Mouse (Mus musculus): ENCODE results near the gene Mapk9.

Gene Mapk9

DNA sequence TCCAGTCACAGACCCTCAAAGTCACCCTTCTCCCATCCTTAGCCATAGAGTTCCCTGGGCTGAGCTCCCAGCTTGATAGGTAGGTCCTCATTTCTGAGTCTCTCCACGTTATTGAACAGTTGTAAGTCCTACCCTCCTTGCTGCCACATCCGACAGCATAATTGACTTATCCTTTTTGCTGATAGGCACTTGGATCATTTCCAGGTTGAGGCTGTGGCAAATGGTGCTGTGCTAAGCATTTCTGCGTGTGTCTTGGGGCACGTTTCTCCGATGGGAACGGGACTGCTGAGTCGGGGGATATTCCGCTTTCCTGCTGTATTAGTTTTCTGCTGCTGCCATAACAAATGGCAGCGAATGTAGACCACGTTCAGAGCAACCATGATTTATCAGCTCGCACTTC, 47.3 kb downstream of the Mapk9 start:
- no peak for DNase-seq (ENCODE audit: extremely low spot score)

DNA sequence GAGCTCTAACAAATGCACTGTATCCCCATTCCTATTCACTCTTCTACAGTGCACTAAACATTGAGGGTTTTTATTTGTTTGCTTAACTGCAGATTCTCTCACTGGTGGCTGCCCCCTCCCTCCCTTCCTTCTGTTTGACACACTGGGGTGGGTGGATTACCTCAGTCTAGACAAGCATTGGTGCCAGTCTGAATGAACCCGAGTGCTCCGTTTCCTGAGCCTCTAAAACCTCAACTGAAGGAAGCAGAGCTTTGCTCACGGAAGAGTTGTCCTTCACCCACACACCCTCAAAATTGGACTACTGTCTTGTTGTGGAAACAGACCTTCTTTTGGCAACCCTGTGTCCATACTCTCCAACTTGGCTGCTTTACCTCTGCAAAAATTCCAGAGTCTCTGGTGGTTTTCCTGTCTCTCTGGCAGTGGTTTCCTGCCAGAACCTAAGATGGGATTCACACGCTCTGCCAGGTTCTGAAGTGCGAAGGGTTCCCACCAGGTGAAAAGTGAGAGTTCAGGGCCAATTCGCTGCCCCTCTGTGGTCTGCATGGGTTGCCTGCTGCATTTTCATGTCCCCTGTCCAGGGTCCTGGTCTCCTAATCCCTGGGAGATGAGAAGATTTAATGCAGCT, 49.5 kb downstream of the Mapk9 start:
- no peak for DNase-seq (ENCODE audit: extremely low spot score)

DNA sequence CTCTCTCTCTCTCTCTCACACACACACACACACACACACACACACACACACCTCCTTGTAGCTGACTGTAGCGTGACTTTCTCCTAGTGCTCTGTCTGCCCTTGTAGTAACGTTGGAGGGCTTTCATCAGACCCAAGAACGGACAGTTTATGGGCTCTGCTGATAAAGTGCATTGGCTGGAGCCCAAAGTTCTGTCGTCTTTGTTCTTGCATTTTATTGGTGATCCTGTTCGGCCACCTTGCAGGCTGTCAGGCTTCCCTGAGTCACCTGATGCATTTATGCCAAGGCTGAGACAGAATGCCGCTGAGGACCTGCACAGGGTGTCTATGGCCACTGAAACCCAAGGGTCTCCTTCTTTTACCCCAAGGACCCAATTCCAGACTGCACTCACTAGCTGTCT, 53.5 kb downstream of the Mapk9 start:
- DNase-seq (ENCODE audit: extremely low spot score), result no peak

DNA sequence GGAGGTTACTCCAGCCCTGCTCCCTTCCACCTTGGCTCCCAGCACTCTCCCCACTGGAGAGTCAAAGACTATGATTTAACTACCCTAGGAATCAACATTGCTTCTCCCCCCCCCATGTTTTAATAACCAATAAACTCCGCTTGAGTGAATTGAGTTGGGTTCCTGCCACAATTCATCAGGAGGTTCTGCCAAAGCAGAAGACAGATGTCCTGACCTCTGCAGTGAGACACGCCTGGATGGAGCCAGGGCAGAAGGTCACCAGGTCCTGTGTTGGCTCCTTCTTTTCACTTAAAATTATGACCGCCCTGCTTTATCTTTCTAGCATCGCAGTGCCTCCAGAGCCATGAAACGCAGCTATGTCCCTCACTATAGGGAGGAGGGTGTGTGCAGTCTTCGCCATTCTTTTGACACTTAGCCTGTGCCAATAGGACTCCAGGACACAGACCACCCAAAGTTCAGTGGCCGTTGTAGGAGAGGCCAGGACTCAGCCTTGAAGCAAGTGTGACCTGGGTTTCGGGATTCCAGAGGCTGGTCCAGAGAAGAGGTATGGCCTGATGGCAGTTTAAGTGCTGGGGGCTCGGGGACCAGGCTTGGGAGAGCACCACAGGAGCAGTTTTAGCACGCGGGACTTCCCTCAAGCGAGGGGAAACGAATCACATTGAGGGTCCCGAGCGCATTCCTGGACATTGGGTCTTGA, 54.6 kb downstream of the Mapk9 start:
- no peak for DNase-seq (ENCODE audit: extremely low spot score)

DNA sequence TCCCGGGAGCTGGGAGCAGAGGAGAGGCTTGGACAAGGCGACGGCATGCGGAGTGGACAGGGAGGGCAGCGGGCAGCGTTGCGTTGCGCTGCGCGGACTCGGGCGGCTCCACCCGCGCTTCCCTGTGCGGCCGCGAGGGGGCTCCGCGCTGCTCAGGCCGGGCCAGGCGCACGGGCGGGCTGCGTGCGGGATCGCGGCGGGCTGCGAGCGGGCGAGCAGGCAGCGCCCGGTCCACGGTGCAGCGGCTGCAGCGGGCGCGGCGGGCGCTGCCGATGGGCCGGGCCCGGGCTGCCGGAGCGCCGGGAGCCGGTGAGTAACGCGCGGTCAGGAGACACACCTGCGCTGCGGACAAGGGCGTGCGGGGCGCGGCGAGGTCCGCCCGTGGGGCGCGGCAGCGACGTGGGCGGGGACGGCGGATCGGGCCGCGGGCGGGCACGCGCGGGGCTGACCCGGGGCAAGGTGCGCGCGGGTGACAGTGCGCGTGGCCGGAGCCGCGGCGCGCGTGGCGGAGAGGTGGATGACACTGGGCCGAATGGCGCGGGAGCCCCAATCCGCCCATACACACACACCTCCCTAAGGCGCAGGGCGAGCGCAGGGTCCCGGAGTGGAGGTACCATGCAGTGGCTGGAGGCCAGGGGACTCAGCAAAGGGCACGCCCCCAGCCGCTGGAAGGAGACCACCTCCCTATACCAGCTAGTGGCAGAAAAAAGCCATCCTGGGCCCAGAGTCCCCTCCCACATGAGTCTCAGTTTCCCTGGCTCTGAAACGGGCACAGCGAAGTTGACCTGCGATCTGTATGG, 55.3 kb downstream of the Mapk9 start, which contains the start of gene Rasgef1c:
Gene Rasgef1c (plus strand): TSS at position 177 of the 800 bp plus-strand sequence.
- DNase-seq (ENCODE audit: extremely low spot score), result peak; percentile 72

DNA sequence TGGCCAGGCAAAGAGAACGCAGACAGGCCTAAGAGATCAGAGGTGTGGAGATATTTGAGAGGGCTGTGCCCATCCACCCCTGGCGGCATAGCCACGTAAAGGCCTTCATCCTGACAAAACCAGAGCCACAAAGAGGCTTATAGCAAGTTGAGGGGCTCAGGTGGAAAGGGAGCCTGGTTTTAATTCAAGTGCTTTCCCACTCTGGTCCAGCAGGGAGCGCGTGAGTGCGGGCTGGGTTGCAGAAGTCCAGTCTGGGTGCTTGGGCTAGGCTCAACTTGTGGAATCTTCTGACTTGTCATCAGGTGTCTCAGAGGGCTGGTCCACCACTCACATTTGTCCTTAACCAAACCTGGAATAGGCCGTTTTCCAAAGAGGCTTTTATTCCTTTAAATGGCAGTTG, 56.8 kb downstream of the Mapk9 start:
- DNase-seq (ENCODE audit: extremely low spot score), result peak; percentile 52

DNA sequence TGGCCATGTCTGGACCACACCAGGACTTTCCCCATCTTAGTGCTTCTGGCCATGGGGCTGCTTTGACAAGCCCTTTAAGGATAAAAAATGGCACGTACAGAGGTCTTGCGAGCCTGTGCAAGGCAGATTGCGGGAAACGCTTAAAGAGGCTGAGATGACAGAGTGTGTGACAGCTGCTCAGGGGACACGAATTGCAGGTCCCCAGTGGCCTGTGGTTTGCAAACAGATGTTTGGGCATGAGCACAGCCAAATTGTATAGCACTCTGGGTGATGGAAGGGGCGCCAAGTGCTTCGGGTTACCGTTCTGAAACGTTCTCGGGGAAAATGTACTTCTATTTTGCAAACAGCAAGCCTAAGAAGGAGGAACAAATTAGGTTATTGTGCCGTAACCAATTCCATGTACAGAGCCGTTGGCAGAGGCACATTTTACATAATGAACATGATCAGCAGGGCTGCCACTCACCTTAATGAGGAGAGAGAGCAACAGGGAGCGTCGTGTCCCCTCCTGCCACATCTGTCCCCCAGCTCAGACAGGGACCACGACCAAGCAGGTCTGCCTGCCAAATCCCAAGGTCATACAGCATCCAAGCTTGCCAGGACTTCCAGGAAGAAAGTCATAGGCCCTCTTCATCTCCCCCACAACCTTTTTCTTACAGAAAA, 72.1 kb downstream of the Mapk9 start:
- no peak for DNase-seq (ENCODE audit: extremely low spot score)

DNA sequence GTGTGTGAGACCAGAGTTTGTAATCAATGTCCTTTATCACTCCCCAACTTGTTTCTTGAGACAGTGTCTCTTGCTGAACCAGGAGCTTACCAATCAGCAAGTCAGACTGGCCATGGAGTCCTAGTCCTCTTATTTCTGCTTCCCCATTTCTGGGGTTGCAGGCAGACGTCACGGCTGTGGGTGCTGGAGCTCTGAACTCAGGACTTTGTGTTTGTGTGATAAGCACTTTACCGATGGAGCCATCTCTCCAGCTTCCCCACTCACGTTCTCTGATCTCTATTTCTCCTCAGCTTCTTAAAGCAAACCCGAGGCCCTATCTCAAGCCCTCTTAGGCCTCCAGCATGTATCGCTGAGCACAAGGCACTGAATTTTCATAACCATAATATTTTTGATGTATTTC, 72.8 kb downstream of the Mapk9 start:
- DNase-seq (ENCODE audit: extremely low spot score), result no peak

DNA sequence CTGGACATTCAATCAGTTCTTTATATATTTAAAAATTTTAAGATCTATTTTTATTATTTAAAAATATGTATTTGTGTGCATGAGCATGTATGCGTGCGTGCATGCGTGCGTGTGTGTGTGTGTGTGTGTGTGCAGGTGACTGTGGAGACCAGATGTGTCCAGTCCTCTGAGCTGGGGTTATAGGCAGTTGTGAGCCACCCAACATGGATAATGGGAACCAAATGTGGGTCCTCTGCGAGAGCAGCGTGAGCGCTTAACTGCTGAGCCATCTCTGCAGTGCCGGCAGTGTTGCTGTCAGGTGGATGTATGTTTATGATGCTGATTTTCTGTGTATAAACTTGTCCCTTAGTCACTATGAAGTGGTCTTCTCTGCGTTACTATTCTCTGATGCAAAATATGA, 77.0 kb downstream of the Mapk9 start:
- DNase-seq (ENCODE audit: extremely low spot score), result no peak

DNA sequence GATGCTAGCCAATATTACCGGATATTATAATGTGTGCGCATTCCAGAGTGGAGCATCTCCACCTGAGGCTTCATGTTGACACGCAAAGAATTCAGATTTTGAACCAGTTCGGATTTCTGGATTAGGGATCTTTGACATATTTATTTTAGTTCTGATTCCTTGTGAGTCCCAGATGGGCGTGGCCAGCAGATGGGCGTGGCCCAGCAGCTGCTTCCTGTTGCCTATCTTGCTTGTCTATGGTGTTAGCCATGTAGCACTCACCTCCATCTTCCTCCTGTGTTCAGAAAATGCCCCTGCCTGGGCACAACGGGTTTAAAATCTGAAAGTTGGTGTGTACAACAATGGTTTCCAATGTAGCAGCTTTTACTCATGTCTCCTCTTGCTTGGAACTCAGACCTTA, 79.6 kb downstream of the Mapk9 start:
- DNase-seq (ENCODE audit: extremely low spot score), result no peak

DNA sequence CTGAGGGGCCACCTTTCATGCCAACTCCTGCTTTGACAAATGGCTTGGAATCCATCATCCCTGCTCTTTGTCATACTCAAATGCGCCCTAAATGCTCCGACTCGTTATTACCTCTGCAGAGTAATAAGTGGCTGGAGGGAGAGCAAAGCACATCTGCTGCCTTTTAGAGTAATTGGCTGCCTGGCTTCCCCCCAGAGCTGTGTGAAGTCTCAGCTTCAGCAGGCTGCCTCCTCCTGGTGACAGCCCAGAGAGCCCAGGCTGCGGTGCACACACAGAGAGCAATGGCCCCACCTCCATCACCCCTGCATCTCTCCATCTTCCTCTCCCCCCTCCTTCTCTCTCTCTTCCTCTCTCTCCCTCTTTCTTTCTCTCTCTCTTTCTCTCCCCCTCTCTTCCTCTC, 80.6 kb downstream of the Mapk9 start:
- no peak for DNase-seq (ENCODE audit: extremely low spot score)

DNA sequence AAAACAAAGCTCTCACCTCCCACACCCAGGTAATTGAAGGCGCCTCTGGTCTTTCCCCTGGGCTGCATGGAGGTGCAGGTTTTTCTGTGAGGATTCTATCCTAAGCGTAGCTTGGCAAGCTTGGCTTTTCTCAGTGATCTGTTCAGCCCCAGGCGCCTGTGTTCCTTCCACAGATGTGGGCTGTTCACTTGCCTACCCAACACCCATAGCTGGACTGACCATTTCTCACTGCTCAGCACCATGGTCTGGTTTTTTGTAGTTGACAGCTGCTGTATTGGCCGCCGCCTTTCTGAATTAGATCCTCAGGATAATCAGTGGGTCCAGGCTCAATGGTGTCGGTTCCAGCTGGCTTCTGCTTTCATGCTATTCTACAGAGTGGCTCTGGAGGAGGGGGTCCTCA, 81.1 kb downstream of the Mapk9 start:
- no peak for DNase-seq (ENCODE audit: extremely low spot score)

DNA sequence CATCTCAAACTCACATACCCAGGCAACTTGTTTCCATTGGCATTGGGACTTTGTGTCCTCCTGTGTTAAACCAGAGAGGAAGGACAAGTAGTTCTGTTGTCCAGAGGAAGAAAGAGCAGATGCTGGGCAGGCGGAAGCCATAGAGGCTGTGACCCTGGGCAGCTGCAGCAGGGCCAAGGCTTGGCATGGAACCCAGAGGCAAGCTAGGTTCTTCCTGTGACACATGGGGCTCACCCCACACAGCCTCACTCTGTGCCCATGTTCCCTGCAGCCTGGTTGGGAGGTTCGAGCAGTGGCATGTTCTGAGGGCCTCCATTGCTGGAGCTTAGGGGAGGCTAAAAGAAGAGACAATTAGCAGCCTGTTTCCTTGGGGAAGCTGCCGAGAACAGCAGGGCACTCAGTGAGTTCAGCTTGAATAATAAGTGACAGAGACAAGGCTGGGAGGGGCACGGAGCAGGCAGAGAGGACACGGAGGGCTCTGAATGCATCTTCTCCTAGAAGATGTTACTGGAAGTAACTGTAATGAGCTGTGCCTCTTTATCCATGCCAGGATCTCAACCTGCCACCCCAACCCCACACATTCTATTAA, 84.6 kb downstream of the Mapk9 start:
- no peak for DNase-seq (ENCODE audit: extremely low spot score)

DNA sequence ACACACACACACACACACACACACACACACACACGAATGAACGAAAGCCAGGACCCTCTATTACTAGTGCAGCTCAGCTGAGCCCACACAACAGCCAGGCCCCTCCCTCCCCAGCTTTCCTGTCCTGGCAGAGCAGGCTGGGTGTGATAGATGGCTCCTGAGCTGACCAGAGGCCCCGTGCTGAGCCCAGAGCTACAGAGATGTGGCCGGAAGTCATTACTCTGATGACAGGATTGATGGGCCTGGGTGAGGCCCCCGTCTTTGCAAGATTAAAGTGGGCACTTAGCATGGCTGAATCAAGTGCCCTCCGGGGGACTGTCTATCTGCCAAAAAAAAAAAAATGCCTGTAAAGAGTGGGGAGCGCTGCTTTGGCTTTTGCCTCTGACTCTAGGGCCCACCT, 85.3 kb downstream of the Mapk9 start:
- peak; percentile 68 for DNase-seq (ENCODE audit: extremely low spot score)

DNA sequence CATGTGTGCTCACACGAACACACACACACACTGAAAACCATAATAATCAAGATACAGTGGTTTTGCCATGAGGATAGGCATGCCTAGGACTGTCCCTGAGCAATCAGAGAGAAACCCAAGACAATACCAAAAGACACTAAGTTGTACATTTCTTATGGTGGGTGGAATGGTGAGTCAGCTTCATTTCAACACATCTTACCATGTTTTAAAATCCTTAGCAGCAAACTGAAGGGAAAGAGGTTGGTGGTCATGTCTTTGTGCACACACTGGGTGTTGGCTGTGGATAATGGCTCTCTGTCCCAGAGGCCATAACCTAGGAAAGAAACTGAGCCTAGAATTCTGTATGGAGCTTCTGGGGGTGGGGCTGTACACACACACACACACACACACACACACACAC, 87.3 kb downstream of the Mapk9 start:
- DNase-seq (ENCODE audit: extremely low spot score), result no peak

DNA sequence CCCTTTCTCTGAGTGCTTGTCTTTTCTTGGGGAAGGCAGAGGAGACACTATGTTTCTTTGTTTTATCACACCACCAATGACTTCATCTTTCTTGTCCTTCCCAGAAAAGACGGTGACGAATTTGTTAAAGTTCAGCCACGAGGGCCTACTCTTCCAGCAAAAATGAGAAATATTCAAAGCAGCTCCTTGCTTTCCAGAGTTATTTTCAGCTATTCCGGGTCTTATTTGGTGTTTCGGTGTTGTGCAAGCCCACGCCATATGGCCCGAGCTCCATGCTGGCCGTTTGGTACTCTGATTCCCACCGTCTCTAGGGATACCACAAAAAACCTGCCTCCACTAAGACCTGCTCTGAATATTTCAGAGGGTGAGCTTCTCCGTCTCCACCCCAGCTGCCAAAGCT, 87.8 kb downstream of the Mapk9 start:
- DNase-seq (ENCODE audit: extremely low spot score), result no peak
